Mouse (Mus musculus) adrenal gland, adult 2 months (tissue): ENCODE measurements at regions not wholly inside any gene's neighbourhood (a gene's known extent, or its start where the extent isn't known, plus 50 kb on each side); places are given as distances from the start of the nearest gene placed in this dataset.

Experiments
- DNase-seq: peaks from one replicate; pipeline ENCODE4 v3.0.0; 2021

DNA sequence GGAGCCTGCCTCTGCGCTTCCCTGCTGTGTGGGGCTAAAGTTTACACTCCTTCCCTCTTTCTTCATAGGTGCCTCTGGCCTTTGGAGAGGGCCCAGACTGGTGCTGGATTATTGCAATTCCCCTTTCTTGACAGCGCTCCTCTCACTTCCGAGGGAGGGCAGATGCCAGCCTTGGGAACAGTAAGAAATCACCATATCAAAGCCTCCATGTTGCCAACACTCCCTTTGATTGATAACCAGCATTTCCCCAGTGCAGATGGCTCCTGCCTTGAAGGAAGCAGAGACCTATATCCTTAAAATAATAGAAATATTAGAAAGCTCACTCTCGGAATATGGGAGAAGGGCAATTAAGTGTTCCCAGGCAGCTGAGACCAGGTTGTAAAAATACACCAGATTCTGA, 63.1 kb upstream of the Cep295 start:
- no peak for DNase-seq

- DNase-seq = no peak
Measured at GRCm38 (mm10) chr9:15421864-15422263, 64.3 kb upstream of the Cep295 start.

DNA sequence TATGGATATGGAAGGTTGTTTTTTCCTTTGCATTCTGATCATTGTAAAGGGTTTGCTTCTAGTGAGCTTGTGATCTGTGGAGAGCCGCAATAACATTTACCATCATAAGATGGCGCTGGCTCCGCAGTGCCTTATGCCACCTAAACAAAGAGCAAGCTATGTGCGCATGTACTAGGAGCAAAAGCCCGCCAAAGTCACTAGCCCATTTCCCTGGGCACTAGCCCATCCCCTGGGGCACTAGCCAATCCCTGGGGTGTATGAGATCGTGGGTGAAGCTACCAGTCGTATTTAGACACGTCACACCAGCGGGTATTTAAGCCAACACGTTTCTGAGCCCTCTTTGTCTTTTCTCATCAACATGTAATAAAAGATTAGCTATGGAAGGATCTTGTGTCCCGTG, 59.0 kb upstream of the Smco4 start:
- DNase-seq = peak; percentile 7

- peak; percentile 8 for DNase-seq
Measured at GRCm38 (mm10) chr9:15439319-15439980, 53.8 kb upstream of the Smco4 start.

DNA sequence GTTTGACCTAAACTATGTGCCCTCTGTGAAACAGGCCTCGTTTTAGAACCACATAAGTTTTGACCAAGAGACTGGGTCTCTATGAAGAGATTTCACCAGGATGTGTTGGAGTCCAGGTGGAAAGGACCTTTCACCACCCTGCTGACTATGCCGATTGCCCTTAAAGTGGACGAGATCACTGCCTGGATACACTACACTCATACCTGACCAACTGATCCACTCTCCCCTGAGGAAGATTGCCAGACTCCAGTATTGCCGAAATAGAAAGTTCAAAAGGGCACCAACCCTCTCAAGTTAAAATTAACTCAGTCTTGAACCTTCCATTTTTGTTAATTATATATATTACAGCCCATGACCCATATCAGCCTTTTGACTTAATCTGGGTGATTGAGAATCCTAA, 51.1 kb upstream of the Smco4 start:
- no peak for DNase-seq
